Mouse (Mus musculus) yolk sac, embryonic 10.5 days (tissue): Measurements from ENCODE around the gene Atg10.
A peak's percentile ranks its signal among the peaks of the same experiment; 100 is the strongest.

Experiments used
- DNase-seq: peaks from one replicate; pipeline ENCODE4 v3.0.0-alpha.2; 2017; ENCODE audit warnings: low spot score

The Atg10 gene

DNA sequence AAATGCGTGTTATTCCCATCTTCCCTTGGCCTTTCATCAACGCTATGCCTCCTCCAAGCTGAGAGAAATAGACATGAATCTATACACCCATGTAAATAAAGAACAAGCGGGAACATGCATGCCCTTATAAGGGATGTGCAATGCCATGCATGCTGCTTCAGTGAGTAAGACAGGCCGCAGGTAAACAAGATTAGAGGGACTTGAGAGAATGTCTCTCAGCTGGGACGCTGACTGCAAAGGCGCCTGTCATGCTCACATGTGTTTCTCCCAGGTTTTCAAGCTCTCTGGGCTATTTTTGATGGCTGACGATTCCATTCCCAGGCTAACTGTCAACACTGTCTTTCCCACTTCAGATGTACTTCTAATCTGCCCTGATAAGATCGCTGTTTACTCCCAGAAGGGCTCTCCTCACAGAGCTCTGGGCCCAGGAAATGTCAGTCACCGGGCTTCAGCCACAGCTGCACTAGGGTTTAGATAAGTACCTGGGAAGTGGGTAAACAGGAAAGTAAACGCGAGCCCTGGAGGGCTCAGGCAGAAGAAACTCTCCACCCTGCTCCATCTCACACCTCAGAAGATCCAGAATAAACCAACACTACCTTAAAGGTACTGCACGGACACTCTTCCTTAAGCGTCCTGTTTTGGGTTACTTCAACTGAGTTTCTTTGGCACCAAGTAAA lies 337.8 kb downstream of the Atg10 start:
- peak; percentile 36 for DNase-seq
